17 mouse cellular contexts compared by ENCODE assay signal in genomic region chr3:135578588-135579140, GRCm38 (mm10).
DNase-seq lines count a peak whose midpoint lies in the region; ATAC-seq lines count a peak whose summit lies in the region.
"Had no signal": no experiment of that assay in that cellular context is flagged by ENCODE, and none has a peak within 500 bp of the region (broad histone marks: within the 10 kb centered on the region; RNA-seq: fewer than 3 reads in every experiment).

No protein-coding gene starts in this region.

- H3K36me3 ChIP-seq in heart, embryonic 12.5 days = 0 out of 2 replicates have a peak, but pooled peaks cover 4% of the 10 kb centered on the region
- H3K36me3 ChIP-seq: embryonic facial prominence, embryonic 13.5 days had no signal

- 47% methylated on average over 5 of the region's 5 CpGs for WGBS in heart, embryonic 12.5 days

- H3K9me3 ChIP-seq in heart, embryonic 12.5 days (replicated peaks) = no peaks in the 10 kb centered on the region
- H3K9me3 ChIP-seq: embryonic facial prominence, embryonic 13.5 days had no signal

- intact Hi-C loops in heart, postnatal 10 days (cut with DNase I) = no loop called here

- H3K27ac ChIP-seq in heart, embryonic 12.5 days (ENCODE audit: poor library complexity, severe bottlenecking) = peak overlapping the region; percentile 87
- H3K27ac ChIP-seq: embryonic facial prominence, embryonic 13.5 days; hindbrain, embryonic 14.5 days had no signal

- H3K4me3 ChIP-seq in heart, embryonic 12.5 days = no peak overlapping the region
- H3K4me3 ChIP-seq: embryonic facial prominence, embryonic 13.5 days had no signal

- peak; percentile 48 to 51 for DNase-seq in cerebellum, postnatal 10 days
- no peak for DNase-seq in cerebellum, adult 9-10 months
- DNase-seq in heart, postnatal 10 days = no peak
- no peak for DNase-seq in embryo, embryonic 10 days (ENCODE audit: low spot score)
- DNase-seq in adrenal gland, adult 2 months = no peak
- DNase-seq: adrenal gland, postnatal 25 days; gastrocnemius, postnatal 36 days; layer of hippocampus, adult 9-11 months; liver; liver, postnatal 0 days; right cerebral cortex, adult 18-20 months; thymus, adult 18-20 months had no signal

- peaks cover 51% of the 10 kb centered on the region for H3K4me1 ChIP-seq in heart, embryonic 12.5 days (replicated peaks)

- H3K27me3 ChIP-seq in heart, embryonic 12.5 days (replicated peaks) = no peaks in the 10 kb centered on the region
- H3K27me3 ChIP-seq: embryonic facial prominence, embryonic 13.5 days had no signal

- no peak for ATAC-seq in heart, embryonic 12.5 days (ENCODE audit: insufficient number of reproducible peaks, low FRiP score)
- ATAC-seq in CD4-positive, CD25-positive, alpha-beta regulatory T cell, adult 4 months = peak; percentile 8
- peak; percentile 19 for ATAC-seq in inflammation-experienced regulatory T-cells, adult 6 months
- ATAC-seq: liver, postnatal 0 days had no signal

- H3K4me2 ChIP-seq in heart, embryonic 12.5 days = no peak overlapping the region
- H3K4me2 ChIP-seq: embryonic facial prominence, embryonic 13.5 days; hindbrain, embryonic 14.5 days had no signal

- no peak overlapping the region for H3K9ac ChIP-seq in heart, embryonic 12.5 days
- H3K9ac ChIP-seq: embryonic facial prominence, embryonic 13.5 days; hindbrain, embryonic 14.5 days; liver, postnatal 0 days had no signal

Comparison
In these comparisons a context has a peak if more than half of its experiments do, and no peak if none do; other contexts are left out.
1. DNase-seq: peak in cerebellum, postnatal 10 days (2 of 2); none in cerebellum, adult 9-10 months (single experiment), heart, postnatal 10 days (0 of 2), embryo, embryonic 10 days (single experiment) and adrenal gland, adult 2 months (single experiment).